Mouse (Mus musculus): ENCODE results near the gene Gm136.

DNA sequence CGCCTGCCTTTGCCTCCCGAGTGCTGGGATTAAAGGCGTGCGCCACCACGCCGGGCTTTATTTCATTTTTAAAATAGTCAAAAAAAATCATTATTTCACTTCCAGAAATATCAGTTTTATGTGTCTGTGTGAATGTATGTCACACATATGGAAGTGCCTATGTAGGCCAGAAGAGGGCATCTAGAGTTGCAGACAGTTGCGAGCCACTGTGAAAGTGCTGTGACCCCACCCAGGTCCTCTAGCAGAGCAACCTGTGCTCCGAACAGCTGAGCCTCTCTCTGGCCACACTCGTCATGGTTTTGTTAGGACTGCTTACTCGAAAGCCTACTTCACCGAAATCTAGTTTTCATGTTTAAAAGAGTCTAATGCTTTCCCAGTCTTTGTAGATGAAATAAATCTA lies 53.8 kb downstream of the Gm136 start:
- TF ChIP-seq CTCF (IDR thresholded peaks at IDR 0.05; ENCODE audit: low read depth, low read length) (no peak), POLR2A (IDR thresholded peaks at IDR 0.05; ENCODE audit: insufficient read depth, low read length) (no peak), EP300 (IDR thresholded peaks at IDR 0.05; ENCODE audit: insufficient read depth, low read depth, low read length) (no peak)

Data from ES-Bruce4 (cell line).